Comparison of ENCODE assay signal across 34 mouse cellular contexts in the genomic region with DNA sequence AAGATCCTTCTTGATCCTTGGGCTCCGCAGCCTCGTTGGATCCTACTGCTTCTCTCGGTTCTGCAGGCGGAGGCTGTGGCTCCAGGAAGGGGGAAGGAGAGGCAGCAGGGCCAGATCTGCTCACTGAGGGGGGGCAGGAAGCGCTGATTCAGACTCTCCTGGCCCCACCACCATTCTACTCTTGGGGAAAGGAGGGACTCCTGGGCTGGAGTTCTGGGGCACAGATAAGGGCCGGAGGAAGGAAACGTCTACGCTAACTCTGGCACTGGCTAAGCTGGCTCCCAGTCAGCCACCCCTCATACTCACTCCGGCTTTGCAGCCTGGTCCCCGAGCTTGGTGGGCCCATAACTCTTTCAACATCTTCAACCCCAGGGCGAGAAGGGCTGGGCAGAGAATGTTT. TPM values are rescaled to one million over a fixed set of nuclear protein-coding genes. Genes with fewer than 3 reads are reported as not detected.
DNase-seq lines count a peak whose midpoint lies in the region; ATAC-seq lines count a peak whose summit lies in the region.
"Had no signal": no experiment of that assay in that cellular context is flagged by ENCODE, and none has a peak within 500 bp of the region (broad histone marks: within the 10 kb centered on the region; RNA-seq: fewer than 3 reads in every experiment).

No protein-coding gene starts in this region.

- peak overlapping the region; percentile 65 for H3K27ac ChIP-seq in heart, embryonic 13.5 days (replicated peaks)
- H3K27ac ChIP-seq in heart, embryonic 15.5 days: peak overlapping the region; percentile 15; the same call in 1 of the 2 replicates
- H3K27ac ChIP-seq: embryonic facial prominence, embryonic 13.5 days; forebrain, embryonic 10.5 days; forebrain, embryonic 15.5 days; intestine, embryonic 15.5 days; layer of hippocampus, adult 2 months; left cerebral cortex, adult 2 months; limb, embryonic 12.5 days; midbrain, embryonic 13.5 days had no signal

- no peaks in the 10 kb centered on the region for H3K27me3 ChIP-seq in heart, embryonic 13.5 days (replicated peaks)
- no peaks in the 10 kb centered on the region for H3K27me3 ChIP-seq in megakaryocyte, embryonic 14.5 days (replicated peaks)
- no peaks in the 10 kb centered on the region for H3K27me3 ChIP-seq in heart, embryonic 15.5 days
- H3K27me3 ChIP-seq: CH12.LX; embryonic facial prominence, embryonic 13.5 days; forebrain, embryonic 15.5 days; intestine, embryonic 15.5 days; limb, embryonic 12.5 days; midbrain, embryonic 13.5 days had no signal

- DNase-seq in heart, adult 8-10 months (ENCODE audit: low spot score): no peak
- DNase-seq in retina, embryonic 14.5 days (ENCODE audit: low spot score): no peak
- no peak for DNase-seq in MN1 (ENCODE audit: low spot score)
- DNase-seq: adrenal gland, postnatal 10 days; cerebellum, adult 9-10 months; cerebellum, postnatal 36 days; embryo, embryonic 11 days; kidney, adult 2 months; kidney, postnatal 36 days; lung, adult 2 months; lung, postnatal 14 days; spleen, adult 18-20 months; thymus, postnatal 14 days had no signal

- no peak overlapping the region for H3K4me3 ChIP-seq in heart, embryonic 13.5 days
- H3K4me3 ChIP-seq in megakaryocyte, embryonic 14.5 days (replicated peaks): peak overlapping the region; percentile 75
- no peak overlapping the region for H3K4me3 ChIP-seq in heart, embryonic 15.5 days
- H3K4me3 ChIP-seq: embryonic facial prominence, embryonic 13.5 days; forebrain, embryonic 10.5 days; forebrain, embryonic 15.5 days; intestine, embryonic 15.5 days; layer of hippocampus, adult 2 months; left cerebral cortex, adult 2 months; limb, embryonic 12.5 days; midbrain, embryonic 13.5 days had no signal

- WGBS in heart, embryonic 13.5 days: 67% methylated on average over 11 of the region's 11 CpGs
- 65% methylated on average over 11 of the region's 11 CpGs for WGBS in heart, embryonic 15.5 days

- peak overlapping the region; percentile 33; the same call in 1 of the 2 replicates for H3K9ac ChIP-seq in heart, embryonic 13.5 days
- H3K9ac ChIP-seq in heart, embryonic 15.5 days: no peak overlapping the region
- H3K9ac ChIP-seq: embryonic facial prominence, embryonic 13.5 days; forebrain, embryonic 15.5 days; intestine, embryonic 15.5 days; limb, embryonic 12.5 days; midbrain, embryonic 13.5 days had no signal

- peaks cover 15% of the 10 kb centered on the region for H3K4me1 ChIP-seq in heart, embryonic 13.5 days
- H3K4me1 ChIP-seq in megakaryocyte, embryonic 14.5 days: peaks cover 48% of the 10 kb centered on the region
- H3K4me1 ChIP-seq in heart, embryonic 15.5 days (replicated peaks): peaks cover 12% of the 10 kb centered on the region

- ATAC-seq in heart, embryonic 13.5 days (ENCODE audit: extremely low read depth, insufficient number of reproducible peaks, low FRiP score, low TSS enrichment): 0 out of 2 replicates have a peak, but pooled peaks have one; percentile 40
- ATAC-seq in megakaryocyte, adult 5-6 weeks (ENCODE audit: poor library complexity, severe bottlenecking): no peak
- peak; percentile 74 for ATAC-seq in heart, embryonic 15.5 days (replicated peaks; ENCODE audit: insufficient number of reproducible peaks, insufficient read depth, low FRiP score, low read depth)
- ATAC-seq in hematopoietic stem cell, adult 5-6 weeks (replicated peaks in 1 of 2; ENCODE audit: insufficient read depth in 1 of 2, low FRiP score in 2 of 2, low TSS enrichment in 1 of 2, low read depth in 1 of 2, poor library complexity in 2 of 2, severe bottlenecking in 2 of 2): peak; percentile 58 to 59
- ATAC-seq: forebrain, embryonic 15.5 days; hindbrain, embryonic 16.5 days; intestine, embryonic 15.5 days; midbrain, embryonic 13.5 days had no signal

- peaks cover 74% of the 10 kb centered on the region for H3K36me3 ChIP-seq in heart, embryonic 13.5 days
- H3K36me3 ChIP-seq in megakaryocyte, embryonic 14.5 days (replicated peaks; ENCODE audit: low read length): peaks cover 72% of the 10 kb centered on the region
- peaks cover 58% of the 10 kb centered on the region for H3K36me3 ChIP-seq in heart, embryonic 15.5 days

- H3K4me2 ChIP-seq in heart, embryonic 13.5 days: peak overlapping the region; percentile 30; the same call in 1 of the 2 replicates
- H3K4me2 ChIP-seq in heart, embryonic 15.5 days: no peak overlapping the region
- H3K4me2 ChIP-seq: embryonic facial prominence, embryonic 13.5 days; forebrain, embryonic 15.5 days; intestine, embryonic 15.5 days; limb, embryonic 12.5 days; midbrain, embryonic 13.5 days had no signal

- H3K9me3 ChIP-seq in heart, embryonic 13.5 days: no peaks in the 10 kb centered on the region
- no peaks in the 10 kb centered on the region for H3K9me3 ChIP-seq in megakaryocyte, embryonic 14.5 days
- no peaks in the 10 kb centered on the region for H3K9me3 ChIP-seq in heart, embryonic 15.5 days (replicated peaks)
- H3K9me3 ChIP-seq: embryonic facial prominence, embryonic 13.5 days; forebrain, embryonic 10.5 days; forebrain, embryonic 15.5 days; intestine, embryonic 15.5 days; limb, embryonic 12.5 days; midbrain, embryonic 13.5 days had no signal

RNA-seq across cellular contexts. Expression of a gene that starts 6.4 kb away (rescaled TPM):
- polyA plus RNA-seq in heart, embryonic 13.5 days (2015; fragmentation: Nextera tagmentation; extraction: Ambion mirVana): 37.1 and 40.5 TPM in 2 replicates
- 1 to 10 TPM; 2.0 to 2.6 (median 2.5) TPM for total RNA-seq in heart, adult 8-10 months (2022)
- 22.5 and 23.5 TPM in 2 replicates for polyA plus RNA-seq in megakaryocyte, embryonic 14.5 days (2012; ENCODE audit: insufficient read depth, low replicate concordance)
- 12.4 and 18.3 TPM in 2 replicates for total RNA-seq in megakaryocyte, adult 5-6 weeks (2015)
- 16.7 and 25.0 TPM in 2 replicates for total RNA-seq in megakaryocyte, adult 5-6 weeks (2017)
- 30.1 and 36.8 TPM in 2 replicates for polyA plus RNA-seq in heart, embryonic 15.5 days (2015; fragmentation: Nextera tagmentation; extraction: Ambion mirVana)
- 14.3 and 14.6 TPM in 2 replicates for total RNA-seq in hematopoietic stem cell, adult 5-6 weeks (2017)

RNA-seq across cellular contexts. Expression of a gene that starts 8.3 kb away (rescaled TPM):
- 44.8 and 47.1 TPM in 2 replicates for polyA plus RNA-seq in heart, embryonic 13.5 days (2015; fragmentation: Nextera tagmentation; extraction: Ambion mirVana)
- 10 to 100 TPM; 26.4 to 30.7 (median 28.0) TPM for total RNA-seq in heart, adult 8-10 months (2022)
- 12.4 and 38.2 TPM in 2 replicates for polyA plus RNA-seq in megakaryocyte, embryonic 14.5 days (2012; ENCODE audit: insufficient read depth, low replicate concordance)
- total RNA-seq in megakaryocyte, adult 5-6 weeks (2015): 42.8 and 48.9 TPM in 2 replicates
- 38.5 and 42.6 TPM in 2 replicates for total RNA-seq in megakaryocyte, adult 5-6 weeks (2017)
- 44.7 and 52.5 TPM in 2 replicates for polyA plus RNA-seq in heart, embryonic 15.5 days (2015; fragmentation: Nextera tagmentation; extraction: Ambion mirVana)
- 25.8 and 28.3 TPM in 2 replicates for total RNA-seq in hematopoietic stem cell, adult 5-6 weeks (2017)

RNA-seq across cellular contexts. Expression of a gene that starts 13.7 kb away (rescaled TPM):
- 177 and 212 TPM in 2 replicates for polyA plus RNA-seq in heart, embryonic 13.5 days (2015; fragmentation: Nextera tagmentation; extraction: Ambion mirVana)
- total RNA-seq in heart, adult 8-10 months (2022): 10 to 100 TPM; 16.4 to 44.3 (median 30.6) TPM
- polyA plus RNA-seq in megakaryocyte, embryonic 14.5 days (2012; ENCODE audit: insufficient read depth, low replicate concordance): 5.8 and 51.6 TPM in 2 replicates
- 103 and 117 TPM in 2 replicates for total RNA-seq in megakaryocyte, adult 5-6 weeks (2015)
- total RNA-seq in megakaryocyte, adult 5-6 weeks (2017): 40.9 and 54.5 TPM in 2 replicates
- 154 and 173 TPM in 2 replicates for polyA plus RNA-seq in heart, embryonic 15.5 days (2015; fragmentation: Nextera tagmentation; extraction: Ambion mirVana)
- 58.5 and 70.2 TPM in 2 replicates for total RNA-seq in hematopoietic stem cell, adult 5-6 weeks (2017)

RNA-seq across cellular contexts. Expression of a gene that starts 19.1 kb away (rescaled TPM):
- polyA plus RNA-seq in heart, embryonic 13.5 days (2015; fragmentation: Nextera tagmentation; extraction: Ambion mirVana): 0.19 TPM in 1 of 2 replicates, not detected in the other
- not detected for total RNA-seq in heart, adult 8-10 months (2022)
- polyA plus RNA-seq in megakaryocyte, embryonic 14.5 days (2012; ENCODE audit: insufficient read depth, low replicate concordance): not detected in 2 replicates
- not detected in 2 replicates for total RNA-seq in megakaryocyte, adult 5-6 weeks (2015)
- total RNA-seq in megakaryocyte, adult 5-6 weeks (2017): not detected in 2 replicates
- 0.06 and 0.29 TPM in 2 replicates for polyA plus RNA-seq in heart, embryonic 15.5 days (2015; fragmentation: Nextera tagmentation; extraction: Ambion mirVana)
- total RNA-seq in hematopoietic stem cell, adult 5-6 weeks (2017): not detected in 2 replicates
- total RNA-seq: adrenal gland, postnatal 10 days; gastrocnemius, adult 18-20 months; left cerebral cortex, postnatal 25 days; liver, adult 2 months; megakaryocyte progenitor cell, adult 5-6 weeks had no signal
- polyA plus RNA-seq: frontal cortex, adult 2 months; intestine, embryonic 15.5 days; kidney, adult 2 months; liver, adult 2 months; urinary bladder, adult 2 months had no signal

RNA-seq across cellular contexts. Expression of a gene that starts 19.5 kb away (rescaled TPM):
- polyA plus RNA-seq in heart, embryonic 13.5 days (2015; fragmentation: Nextera tagmentation; extraction: Ambion mirVana): 9.2 and 9.8 TPM in 2 replicates
- 10 to 100 TPM; 17.4 to 20.0 (median 18.7) TPM for total RNA-seq in heart, adult 8-10 months (2022)
- 10.3 and 11.1 TPM in 2 replicates for polyA plus RNA-seq in megakaryocyte, embryonic 14.5 days (2012; ENCODE audit: insufficient read depth, low replicate concordance)
- total RNA-seq in megakaryocyte, adult 5-6 weeks (2015): 10.2 and 10.5 TPM in 2 replicates
- 6.4 and 7.0 TPM in 2 replicates for total RNA-seq in megakaryocyte, adult 5-6 weeks (2017)
- 8.1 and 11.0 TPM in 2 replicates for polyA plus RNA-seq in heart, embryonic 15.5 days (2015; fragmentation: Nextera tagmentation; extraction: Ambion mirVana)
- total RNA-seq in hematopoietic stem cell, adult 5-6 weeks (2017): 7.1 and 10.3 TPM in 2 replicates
